Mouse (Mus musculus): Measurements from ENCODE around the gene Arhgap20. TPM values are rescaled to one million over a fixed set of nuclear protein-coding genes. Genes with fewer than 3 reads are reported as not detected.

The Arhgap20 gene
- polyA plus RNA-seq, 1 experiment = 0.56 TPM

GRCm38 (mm10) chr9:51799156-51799555, 34.0 kb downstream of the Arhgap20 start:
- Histone ChIP-seq H3K27me3 (ENCODE audit: control insufficient read depth, insufficient read depth, low read length) (no peaks in the 10 kb centered on the region), H3K4me1 (ENCODE audit: control insufficient read depth, insufficient read depth, insufficient read length, low read length) (no peaks in the 10 kb centered on the region), H3K36me3 (ENCODE audit: control insufficient read depth, insufficient read depth, low read length) (no peaks in the 10 kb centered on the region), H3K4me3 (ENCODE audit: low read depth, low read length) (no peak overlapping the region), H3K27ac (ENCODE audit: insufficient read depth, low read depth, low read length) (no peak overlapping the region)
- TF ChIP-seq CTCF (IDR thresholded peaks at IDR 0.05; ENCODE audit: extremely low read depth, insufficient read length, insufficient replicate concordance, low read depth, low read length) (no peak), POLR2A (IDR thresholded peaks at IDR 0.05; ENCODE audit: low read depth, low read length) (no peak)
- WGBS = 68% methylated on average over 9 of the region's 9 CpGs

GRCm38 (mm10) chr9:51807272-51807671, 42.1 kb downstream of the Arhgap20 start:
- H3K36me3 ChIP-seq (ENCODE audit: control insufficient read depth, insufficient read depth, low read length) = no peaks in the 10 kb centered on the region
- no peak overlapping the region for H3K27ac ChIP-seq (ENCODE audit: insufficient read depth, low read depth, low read length)
- no peaks in the 10 kb centered on the region for H3K27me3 ChIP-seq (ENCODE audit: control insufficient read depth, insufficient read depth, low read length)
- whole genome bisulfite sequencing = 68% methylated on average over 3 of the region's 3 CpGs
- no peak overlapping the region for H3K4me3 ChIP-seq (ENCODE audit: low read depth, low read length)
- no peaks in the 10 kb centered on the region for H3K4me1 ChIP-seq (ENCODE audit: control insufficient read depth, insufficient read depth, insufficient read length, low read length)
- TF ChIP-seq CTCF (IDR thresholded peaks at IDR 0.05; ENCODE audit: extremely low read depth, insufficient read length, insufficient replicate concordance, low read depth, low read length) (no peak), POLR2A (IDR thresholded peaks at IDR 0.05; ENCODE audit: low read depth, low read length) (no peak)

GRCm38 (mm10) chr9:51812931-51813330, 47.8 kb downstream of the Arhgap20 start:
- Histone ChIP-seq H3K27ac (ENCODE audit: insufficient read depth, low read depth, low read length) (no peak overlapping the region), H3K4me3 (ENCODE audit: low read depth, low read length) (no peak overlapping the region), H3K27me3 (ENCODE audit: control insufficient read depth, insufficient read depth, low read length) (no peaks in the 10 kb centered on the region), H3K36me3 (ENCODE audit: control insufficient read depth, insufficient read depth, low read length) (no peaks in the 10 kb centered on the region), H3K4me1 (ENCODE audit: control insufficient read depth, insufficient read depth, insufficient read length, low read length) (no peaks in the 10 kb centered on the region)
- TF ChIP-seq POLR2A (IDR thresholded peaks at IDR 0.05; ENCODE audit: low read depth, low read length) (no peak), CTCF (IDR thresholded peaks at IDR 0.05; ENCODE audit: extremely low read depth, insufficient read length, insufficient replicate concordance, low read depth, low read length) (no peak)
- 89% methylated on average over 1 of the region's 1 CpGs for WGBS

- Histone ChIP-seq H3K27ac (ENCODE audit: insufficient read depth, low read depth, low read length) (no peak overlapping the region), H3K27me3 (ENCODE audit: control insufficient read depth, insufficient read depth, low read length) (no peaks in the 10 kb centered on the region), H3K36me3 (ENCODE audit: control insufficient read depth, insufficient read depth, low read length) (no peaks in the 10 kb centered on the region), H3K4me1 (ENCODE audit: control insufficient read depth, insufficient read depth, insufficient read length, low read length) (no peaks in the 10 kb centered on the region), H3K4me3 (ENCODE audit: low read depth, low read length) (no peak overlapping the region)
- no peak for TF ChIP-seq CTCF (IDR thresholded peaks at IDR 0.05; ENCODE audit: extremely low read depth, insufficient read length, insufficient replicate concordance, low read depth, low read length)
- TF ChIP-seq POLR2A (IDR thresholded peaks at IDR 0.05; ENCODE audit: low read depth, low read length) = no peak
- 86% methylated on average over 7 of the region's 7 CpGs for WGBS
Measured at GRCm38 (mm10) chr9:51824516-51824915, 59.4 kb downstream of the Arhgap20 start.

GRCm38 (mm10) chr9:51831596-51831995, 66.5 kb downstream of the Arhgap20 start:
- no peaks in the 10 kb centered on the region for H3K27me3 ChIP-seq (ENCODE audit: control insufficient read depth, insufficient read depth, low read length)
- no peaks in the 10 kb centered on the region for H3K4me1 ChIP-seq (ENCODE audit: control insufficient read depth, insufficient read depth, insufficient read length, low read length)
- TF ChIP-seq CTCF (IDR thresholded peaks at IDR 0.05; ENCODE audit: extremely low read depth, insufficient read length, insufficient replicate concordance, low read depth, low read length) (no peak), POLR2A (IDR thresholded peaks at IDR 0.05; ENCODE audit: low read depth, low read length) (no peak)
- no peaks in the 10 kb centered on the region for H3K36me3 ChIP-seq (ENCODE audit: control insufficient read depth, insufficient read depth, low read length)
- no peak overlapping the region for H3K27ac ChIP-seq (ENCODE audit: insufficient read depth, low read depth, low read length)
- H3K4me3 ChIP-seq (ENCODE audit: low read depth, low read length) = no peak overlapping the region
- WGBS = 82% methylated on average over 11 of the region's 11 CpGs

- H3K36me3 ChIP-seq (ENCODE audit: control insufficient read depth, insufficient read depth, low read length) = no peaks in the 10 kb centered on the region
- H3K27me3 ChIP-seq (ENCODE audit: control insufficient read depth, insufficient read depth, low read length) = no peaks in the 10 kb centered on the region
- TF ChIP-seq POLR2A (IDR thresholded peaks at IDR 0.05; ENCODE audit: low read depth, low read length) = no peak
- no peak for TF ChIP-seq CTCF (IDR thresholded peaks at IDR 0.05; ENCODE audit: extremely low read depth, insufficient read length, insufficient replicate concordance, low read depth, low read length)
- 74% methylated on average over 5 of the region's 5 CpGs for WGBS
- no peaks in the 10 kb centered on the region for H3K4me1 ChIP-seq (ENCODE audit: control insufficient read depth, insufficient read depth, insufficient read length, low read length)
- no peak overlapping the region for H3K4me3 ChIP-seq (ENCODE audit: low read depth, low read length)
- H3K27ac ChIP-seq (ENCODE audit: insufficient read depth, low read depth, low read length) = no peak overlapping the region
Measured at GRCm38 (mm10) chr9:51832368-51832767, 67.2 kb downstream of the Arhgap20 start.

- TF ChIP-seq POLR2A (IDR thresholded peaks at IDR 0.05; ENCODE audit: low read depth, low read length) (no peak), CTCF (IDR thresholded peaks at IDR 0.05; ENCODE audit: extremely low read depth, insufficient read length, insufficient replicate concordance, low read depth, low read length) (no peak)
- no peaks in the 10 kb centered on the region for H3K27me3 ChIP-seq (ENCODE audit: control insufficient read depth, insufficient read depth, low read length)
- H3K27ac ChIP-seq (ENCODE audit: insufficient read depth, low read depth, low read length) = no peak overlapping the region
- H3K36me3 ChIP-seq (ENCODE audit: control insufficient read depth, insufficient read depth, low read length) = no peaks in the 10 kb centered on the region
- 82% methylated on average over 7 of the region's 7 CpGs for WGBS
- H3K4me1 ChIP-seq (ENCODE audit: control insufficient read depth, insufficient read depth, insufficient read length, low read length) = no peaks in the 10 kb centered on the region
- no peak overlapping the region for H3K4me3 ChIP-seq (ENCODE audit: low read depth, low read length)
Measured at GRCm38 (mm10) chr9:51837716-51838115, 72.6 kb downstream of the Arhgap20 start.

GRCm38 (mm10) chr9:51843216-51843615, 78.1 kb downstream of the Arhgap20 start:
- TF ChIP-seq POLR2A (IDR thresholded peaks at IDR 0.05; ENCODE audit: low read depth, low read length) (no peak), CTCF (IDR thresholded peaks at IDR 0.05; ENCODE audit: extremely low read depth, insufficient read length, insufficient replicate concordance, low read depth, low read length) (no peak)
- H3K4me3 ChIP-seq (ENCODE audit: low read depth, low read length) = no peak overlapping the region
- no peaks in the 10 kb centered on the region for H3K36me3 ChIP-seq (ENCODE audit: control insufficient read depth, insufficient read depth, low read length)
- no peaks in the 10 kb centered on the region for H3K4me1 ChIP-seq (ENCODE audit: control insufficient read depth, insufficient read depth, insufficient read length, low read length)
- H3K27me3 ChIP-seq (ENCODE audit: control insufficient read depth, insufficient read depth, low read length) = no peaks in the 10 kb centered on the region
- 44% methylated on average over 4 of the region's 4 CpGs for WGBS
- H3K27ac ChIP-seq (ENCODE audit: insufficient read depth, low read depth, low read length) = no peak overlapping the region

Data from small intestine, adult 2 months (tissue).